Mouse (Mus musculus) adrenal gland, postnatal 14 days (tissue): ENCODE results near the gene Cbx8. TPM values are rescaled to one million over a fixed set of nuclear protein-coding genes. Genes with fewer than 3 reads are reported as not detected.
A peak's percentile ranks its signal among the peaks of the same experiment; 100 is the strongest.

Experiments used
- DNase-seq: peaks from one replicate; pipeline ENCODE4 v3.0.0; 2021; ENCODE audit warnings: mixed read lengths
- total RNA-seq: library from RNA; stranded (reverse); gene quantifications from 2 replicates; pipeline ENCODE4 v1.2.3, GENCODE M21; 2021

The Cbx8 gene
- total RNA-seq, 1 experiment from 2014 or later: 16.7 TPM

DNA sequence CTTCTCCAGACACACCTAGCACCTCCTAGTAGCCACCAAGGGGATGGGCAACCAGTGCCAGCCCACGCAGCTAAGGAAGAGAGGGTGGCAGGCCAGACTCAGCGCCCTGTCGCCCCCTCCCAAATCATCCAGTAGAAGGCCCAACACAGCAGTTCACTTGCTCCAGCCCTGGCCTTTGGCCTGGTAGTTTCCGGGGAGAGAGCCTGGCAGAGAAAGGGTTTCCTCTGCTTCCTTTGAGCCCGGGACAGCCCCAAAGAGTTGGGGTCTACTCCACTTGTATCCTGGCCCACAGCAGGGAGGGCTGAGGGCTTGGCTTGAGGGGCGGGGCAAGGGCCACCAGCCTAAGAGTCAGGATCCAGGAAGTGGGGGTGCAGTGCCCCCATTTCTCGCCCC lies 38.7 kb upstream of the Cbx8 start:
- no peak for DNase-seq

GRCm38 (mm10) chr11:119078691-119079444 lies 38.1 kb upstream of the Cbx8 start:
- DNase-seq: peak; percentile 86

GRCm38 (mm10) chr11:119077755-119078154 lies 37.0 kb upstream of the Cbx8 start:
- peak; percentile 4 for DNase-seq

- peak; percentile 2 for DNase-seq
Measured at GRCm38 (mm10) chr11:119075805-119076204, 35.0 kb upstream of the Cbx8 start.

- peak; percentile 2 for DNase-seq
Measured at GRCm38 (mm10) chr11:119073876-119074433, 33.2 kb upstream of the Cbx8 start.

DNA sequence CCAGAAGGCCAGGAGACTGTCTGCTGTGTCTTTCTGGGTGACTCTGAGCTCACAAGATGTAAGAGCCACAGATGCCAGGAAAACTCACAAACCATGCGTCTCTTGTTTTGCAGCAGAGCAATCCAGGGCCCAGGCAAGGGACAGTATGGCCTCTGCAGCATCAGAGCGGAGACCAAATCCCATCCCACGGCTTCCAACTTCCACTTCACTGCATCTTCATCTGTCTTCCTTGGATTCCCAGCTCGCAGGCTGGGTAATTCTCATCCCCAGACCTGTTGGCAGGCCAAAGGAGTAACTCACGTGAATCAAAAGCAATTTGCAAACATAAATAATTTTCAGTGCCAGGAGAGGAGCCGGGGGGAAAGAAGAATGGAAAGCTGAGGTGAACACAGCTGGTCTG lies 32.2 kb upstream of the Cbx8 start:
- DNase-seq: no peak

GRCm38 (mm10) chr11:119072239-119072638 lies 31.5 kb upstream of the Cbx8 start:
- DNase-seq: no peak

DNA sequence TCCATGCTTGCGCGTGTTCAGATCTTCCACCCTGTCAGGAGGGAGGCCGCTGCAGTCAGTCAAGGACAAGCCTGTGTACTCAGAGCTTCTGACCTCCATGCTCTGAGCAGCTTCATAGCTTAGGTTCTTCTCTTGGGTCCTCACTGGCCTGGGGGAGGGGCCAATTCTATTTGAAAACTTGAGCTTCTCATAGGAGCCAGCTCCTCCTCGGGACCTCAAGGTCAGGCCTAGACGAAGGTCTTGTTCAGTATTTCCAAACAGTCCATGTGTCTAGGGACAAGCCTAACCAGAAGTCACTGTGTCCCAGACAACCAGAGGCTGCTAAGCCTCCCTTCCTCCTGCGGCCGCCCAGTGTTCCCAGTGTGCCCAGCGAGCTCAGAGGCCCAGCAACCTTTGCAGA lies 26.1 kb upstream of the Cbx8 start:
- peak; percentile 67 for DNase-seq

- no peak for DNase-seq
Measured at GRCm38 (mm10) chr11:119059256-119059655, 18.5 kb upstream of the Cbx8 start.

- DNase-seq: peak; percentile 57
Measured at GRCm38 (mm10) chr11:119058041-119058995, 17.5 kb upstream of the Cbx8 start.

DNA sequence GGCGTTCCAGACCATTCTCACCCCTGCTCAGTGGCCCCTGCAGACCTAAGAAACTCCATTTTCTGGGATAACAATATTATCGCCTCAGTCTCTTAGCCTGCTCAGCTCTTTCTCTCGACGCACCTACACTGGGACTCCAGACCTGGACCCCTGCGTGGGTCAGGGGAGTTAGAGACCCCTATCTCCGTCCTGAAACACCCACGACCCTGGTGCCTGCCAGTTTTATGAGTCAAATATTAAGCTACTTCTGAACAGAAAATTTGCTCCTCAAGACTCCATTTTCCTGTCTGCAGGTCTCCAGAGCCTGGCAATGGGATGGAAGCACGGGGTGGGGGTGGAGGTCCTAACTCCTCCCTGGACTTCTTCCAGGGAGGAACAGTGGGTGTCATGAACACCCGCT lies 16.5 kb upstream of the Cbx8 start:
- no peak for DNase-seq

- peak; percentile 63 for DNase-seq
Measured at GRCm38 (mm10) chr11:119056301-119057211, 15.8 kb upstream of the Cbx8 start.

DNA sequence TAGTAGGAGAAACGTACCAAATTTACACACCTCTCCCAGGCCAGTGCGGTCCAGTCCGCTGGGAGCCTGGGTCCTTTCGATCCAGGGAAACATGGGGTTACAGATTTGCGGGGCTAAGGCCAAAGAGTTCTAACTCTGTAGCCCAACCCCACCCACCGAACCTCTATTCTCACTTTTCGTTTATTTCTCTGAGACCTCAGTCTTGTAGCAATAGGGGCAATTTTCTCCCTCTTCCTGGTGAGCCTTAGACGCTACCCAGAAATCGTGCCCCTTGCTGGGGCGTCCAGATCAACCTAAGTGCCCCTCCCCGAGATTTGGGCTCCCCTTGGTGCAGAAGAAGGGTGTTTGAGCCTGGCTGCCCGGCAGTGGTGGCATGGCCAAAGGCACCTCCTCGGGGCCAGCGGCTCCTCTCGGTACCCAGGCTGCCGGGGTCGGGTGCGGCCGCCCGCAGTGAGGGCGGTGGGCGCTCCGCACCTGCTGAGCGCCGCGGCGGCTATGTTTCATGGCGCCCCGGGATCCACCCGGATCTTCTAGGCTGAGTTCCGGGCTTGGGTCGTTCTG lies 14.9 kb upstream of the Cbx8 start:
- DNase-seq: no peak

DNA sequence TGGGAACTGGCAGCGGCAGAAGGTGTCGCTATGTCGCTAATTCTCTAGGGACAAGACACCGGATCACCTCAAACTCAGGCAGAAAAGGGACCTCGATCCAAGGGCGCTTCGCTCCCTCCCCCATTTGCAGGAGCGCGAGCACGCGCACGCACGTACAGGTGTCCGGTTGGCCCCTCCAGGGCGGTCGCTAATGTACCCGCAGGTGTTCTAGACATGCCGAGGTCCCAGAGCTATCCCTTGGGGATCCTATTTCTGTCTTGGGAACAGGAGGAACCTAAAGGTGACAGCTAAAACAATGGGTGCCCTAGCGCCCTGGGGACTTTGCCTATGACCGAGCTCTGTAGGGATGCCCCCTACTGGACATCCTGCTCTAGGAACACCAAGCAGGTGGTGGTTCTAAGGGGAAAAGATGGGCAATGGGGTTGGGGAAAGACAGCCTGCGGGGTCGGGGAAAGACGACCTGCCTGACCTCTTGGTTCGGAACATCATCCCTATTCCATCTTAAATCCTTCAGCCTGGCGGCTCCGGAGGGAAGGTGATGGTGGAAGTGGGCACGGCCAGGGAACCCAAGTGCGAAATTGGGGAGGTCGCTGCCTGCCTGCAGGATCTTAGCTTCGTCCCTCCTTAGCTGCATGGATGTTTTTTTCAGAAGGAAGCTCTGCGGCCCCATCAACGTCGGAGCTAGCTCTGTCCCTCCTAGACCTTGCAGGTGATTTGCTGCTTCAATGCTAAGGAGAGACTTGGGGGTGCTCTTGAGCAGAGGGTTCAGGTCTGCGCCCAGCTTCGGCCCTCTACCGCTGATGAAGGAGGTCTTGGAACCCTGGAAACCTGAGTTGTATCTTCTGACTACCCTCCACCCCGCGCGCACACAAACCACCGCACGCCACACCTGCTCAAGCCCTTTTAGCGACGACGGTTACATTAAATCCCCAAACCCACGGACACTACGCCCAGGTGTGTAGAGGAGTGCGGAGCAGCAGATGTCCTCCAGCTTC lies 13.9 kb upstream of the Cbx8 start:
- peak; percentile 46 for DNase-seq

DNA sequence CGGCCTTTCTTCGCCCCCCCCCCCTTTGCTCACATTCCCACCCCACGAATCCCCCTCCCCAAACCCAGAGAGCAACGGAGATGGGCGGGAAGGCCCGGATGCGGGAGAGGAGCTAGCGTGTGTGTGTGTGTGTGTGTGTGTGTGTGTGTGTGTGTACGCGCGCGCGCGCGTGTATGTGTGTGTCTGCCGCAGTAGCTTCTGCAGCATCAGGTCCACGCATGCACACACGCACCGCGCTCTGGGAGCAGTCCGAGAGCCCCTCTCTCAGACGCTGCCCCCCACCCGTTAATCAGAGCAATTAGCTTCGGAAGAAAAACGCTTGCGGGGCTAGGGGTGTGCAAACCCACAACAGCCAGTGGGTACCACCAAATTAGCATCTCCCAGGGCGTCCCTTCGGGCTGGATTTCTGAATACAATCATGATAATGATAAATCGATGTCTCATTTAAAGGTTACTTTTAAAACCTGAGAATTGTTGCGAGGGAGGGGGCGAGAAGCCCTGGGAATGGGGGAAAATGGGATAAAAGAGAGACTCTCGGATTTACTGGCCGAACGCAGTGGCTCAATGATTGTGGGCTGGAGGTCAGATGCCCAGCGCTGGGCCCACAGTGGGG lies 13.1 kb upstream of the Cbx8 start:
- DNase-seq: no peak

GRCm38 (mm10) chr11:119053257-119053670 lies 12.5 kb upstream of the Cbx8 start:
- DNase-seq: peak; percentile 87

GRCm38 (mm10) chr11:119052661-119053256 lies 12.0 kb upstream of the Cbx8 start:
- DNase-seq: peak; percentile 44

- DNase-seq: peak; percentile 48
Measured at GRCm38 (mm10) chr11:119051927-119052660, 11.3 kb upstream of the Cbx8 start.

- DNase-seq: no peak
Measured at GRCm38 (mm10) chr11:119051426-119051825, 10.7 kb upstream of the Cbx8 start.
